Mouse (Mus musculus) C2C12 (cell line): ENCODE measurements around the gene Slc22a8. TPM values are rescaled to one million over a fixed set of nuclear protein-coding genes. Genes with fewer than 3 reads are reported as not detected.

Experiments
- H3K27me3 ChIP-seq: one replicate; pipeline ENCODE4 v1.6.1; 2011; ENCODE audit not compliant: control insufficient read depth, insufficient read depth, insufficient read length
- H3K36me3 ChIP-seq: one replicate; pipeline ENCODE4 v1.6.1; 2011; ENCODE audit not compliant: control insufficient read depth, insufficient read depth
- H3K4me3 ChIP-seq: one replicate; pipeline ENCODE4 v1.5.1; 2011; ENCODE audit warnings: mild to moderate bottlenecking, control low read depth; ENCODE audit not compliant: poor library complexity, insufficient read depth, severe bottlenecking
- H3K79me2 ChIP-seq: one replicate; pipeline ENCODE4 v1.6.1; 2011; ENCODE audit not compliant: control insufficient read depth, insufficient read depth
- H3K79me3 ChIP-seq: one replicate; pipeline ENCODE4 v1.6.1; 2011; ENCODE audit warnings: low read depth, control low read depth
- H3ac ChIP-seq: one replicate; pipeline ENCODE3; 2011; ENCODE audit warnings: low read depth; ENCODE audit not compliant: control insufficient read depth, insufficient read length
- CEBPB ChIP-seq: IDR thresholded peaks from one replicate; pipeline ENCODE4 v1.6.1; 2011; ENCODE audit warnings: low read depth, mild to moderate bottlenecking, control low read depth, moderate library complexity
- CTCF ChIP-seq: IDR thresholded peaks from one replicate; pipeline ENCODE4 v1.5.1; 2011; ENCODE audit not compliant: control insufficient read depth, insufficient read depth, insufficient read length
- FOSL1 ChIP-seq: IDR thresholded peaks from one replicate; pipeline ENCODE4 v1.8.0; 2011; ENCODE audit warnings: mild to moderate bottlenecking, low read length; ENCODE audit not compliant: poor library complexity, insufficient read depth, severe bottlenecking
- MAX ChIP-seq: IDR thresholded peaks from one replicate; pipeline ENCODE4 v1.6.1; 2011; ENCODE audit warnings: mild to moderate bottlenecking, control low read depth
- MYOD1 ChIP-seq: IDR thresholded peaks from one replicate; pipeline ENCODE4 v1.6.1; 2011; ENCODE audit warnings: low read depth; ENCODE audit not compliant: control insufficient read depth, insufficient read length
- MYOG ChIP-seq: IDR thresholded peaks from one replicate; pipeline ENCODE4 v1.6.1; 2011; ENCODE audit not compliant: control insufficient read depth, insufficient read length; ENCODE audit errors: extremely low read depth
- USF1 ChIP-seq: IDR thresholded peaks from one replicate; pipeline ENCODE4 v1.6.1; 2011; ENCODE audit warnings: low read depth, mild to moderate bottlenecking, control low read depth, moderate library complexity
- polyA plus RNA-seq: library from polyadenylated mRNA; unstranded; fragments of >200 nt; fragmentation: generic; extraction: Trizol; gene quantifications from one replicate; pipeline ENCODE4 v1.2.1, GENCODE M21; 2012; ENCODE audit warnings: missing spikeins

The Slc22a8 gene
- polyA plus RNA-seq, 1 experiment: not detected

- H3ac ChIP-seq: no peak overlapping the region
- TF ChIP-seq MAX: no peak
- no peak for TF ChIP-seq CEBPB
- no peak for TF ChIP-seq MYOG
- no peak for TF ChIP-seq MYOD1
- no peak for TF ChIP-seq CTCF
- TF ChIP-seq FOSL1: no peak
- TF ChIP-seq USF1: no peak
- H3K79me3 ChIP-seq: no peaks in the 10 kb centered on the region
- no peak overlapping the region for H3K4me3 ChIP-seq
- peaks cover 45% of the 10 kb centered on the region for H3K27me3 ChIP-seq
- no peaks in the 10 kb centered on the region for H3K79me2 ChIP-seq
- H3K36me3 ChIP-seq: no peaks in the 10 kb centered on the region
Observed at GRCm38 (mm10) chr19:8616314-8616713, 25.3 kb downstream of the Slc22a8 start.

DNA sequence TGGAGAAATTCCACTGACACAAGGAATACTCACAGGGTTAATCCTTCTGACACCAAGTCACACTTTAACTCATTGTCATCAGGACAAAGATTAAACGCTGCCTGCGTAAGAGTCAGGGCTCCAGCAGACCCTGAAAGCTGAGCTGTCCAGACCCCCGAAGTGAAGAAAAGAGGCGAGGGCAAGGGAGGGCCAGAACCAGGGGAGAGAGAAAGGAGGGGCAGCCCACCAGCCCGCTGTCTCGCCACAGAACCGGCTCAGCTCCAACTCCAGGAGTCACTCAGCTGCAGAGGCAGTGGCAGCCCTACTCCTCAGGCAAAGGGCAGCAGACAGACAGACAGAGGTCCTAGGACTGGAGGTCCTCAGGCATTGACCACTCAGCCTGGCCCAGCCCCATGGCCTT is 26.9 kb downstream of the Slc22a8 start, which contains the start of gene Slc22a6:
TSS of gene Slc22a6 (plus strand) at position 136 of the 400 bp plus-strand sequence.
- H3K4me3 ChIP-seq: no peak within 1 kb of the TSS
- H3ac ChIP-seq: no peak within 1 kb of the TSS
- no peaks in the 10 kb centered on the region for H3K36me3 ChIP-seq
- H3K27me3 ChIP-seq: peaks cover 45% of the 10 kb centered on the region
- H3K79me3 ChIP-seq: no peaks in the 10 kb centered on the region
- H3K79me2 ChIP-seq: no peaks in the 10 kb centered on the region
- TF ChIP-seq CTCF (no peak), FOSL1 (no peak), MAX (no peak), MYOD1 (no peak), USF1 (no peak), CEBPB (no peak), MYOG (no peak)

- Histone ChIP-seq H3K79me3 (no peaks in the 10 kb centered on the region), H3K79me2 (no peaks in the 10 kb centered on the region), H3ac (no peak overlapping the region), H3K4me3 (no peak overlapping the region), H3K36me3 (no peaks in the 10 kb centered on the region), H3K27me3 (peaks cover 44% of the 10 kb centered on the region)
- TF ChIP-seq MYOG (no peak), CTCF (no peak), MAX (no peak), USF1 (no peak), CEBPB (no peak), MYOD1 (no peak)
Observed at GRCm38 (mm10) chr19:8621098-8621497, 30.0 kb downstream of the Slc22a8 start.

DNA sequence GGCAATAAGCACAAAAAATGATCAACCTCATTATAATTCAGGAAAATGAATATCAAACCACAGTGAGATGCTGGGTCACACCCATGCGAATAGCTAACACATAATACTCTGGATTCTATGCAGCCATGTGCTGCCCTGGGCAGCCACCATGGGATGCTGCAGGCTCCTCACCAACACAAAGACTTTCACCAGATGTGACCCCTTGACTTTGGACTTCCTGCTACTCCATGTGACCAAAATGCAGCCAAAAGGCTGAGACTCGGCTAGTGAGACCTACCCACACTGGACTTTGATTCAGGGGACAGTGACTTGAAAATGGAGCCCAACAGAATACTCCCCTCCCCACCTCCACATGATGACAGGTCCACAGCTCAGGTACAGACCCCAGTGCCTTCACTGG is 39.2 kb downstream of the Slc22a8 start:
- H3ac ChIP-seq: no peak overlapping the region
- peaks cover 22% of the 10 kb centered on the region for H3K27me3 ChIP-seq
- H3K79me2 ChIP-seq: no peaks in the 10 kb centered on the region
- no peaks in the 10 kb centered on the region for H3K79me3 ChIP-seq
- H3K36me3 ChIP-seq: no peaks in the 10 kb centered on the region
- H3K4me3 ChIP-seq: no peak overlapping the region
- no peak for TF ChIP-seq USF1
- no peak for TF ChIP-seq CTCF
- no peak for TF ChIP-seq CEBPB
- TF ChIP-seq MYOG: no peak
- no peak for TF ChIP-seq FOSL1
- TF ChIP-seq MYOD1: no peak
- no peak for TF ChIP-seq MAX

DNA sequence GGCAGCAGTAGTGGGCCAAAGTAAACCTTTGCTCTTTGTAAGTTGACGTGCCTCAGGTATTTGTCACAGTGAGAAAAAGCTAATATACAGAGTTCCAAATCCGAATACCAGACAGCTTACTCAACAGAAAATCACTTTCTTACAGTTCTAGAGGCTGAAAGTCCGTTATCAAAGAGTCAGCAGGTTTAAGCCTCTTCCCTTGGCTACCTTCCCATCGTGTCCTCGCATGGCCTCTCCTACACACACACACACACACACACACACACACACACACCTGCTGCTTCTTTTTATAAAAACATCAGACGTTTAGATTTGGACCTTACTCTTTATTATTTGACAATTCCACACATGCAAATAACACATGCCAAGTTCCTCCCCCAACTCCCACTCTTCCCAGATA is 39.8 kb downstream of the Slc22a8 start:
- Histone ChIP-seq H3ac (no peak overlapping the region), H3K36me3 (no peaks in the 10 kb centered on the region), H3K79me2 (no peaks in the 10 kb centered on the region), H3K27me3 (peaks cover 16% of the 10 kb centered on the region), H3K4me3 (no peak overlapping the region), H3K79me3 (no peaks in the 10 kb centered on the region)
- TF ChIP-seq FOSL1 (no peak), CTCF (no peak), USF1 (no peak), MYOG (no peak), MAX (no peak), CEBPB (no peak), MYOD1 (no peak)

DNA sequence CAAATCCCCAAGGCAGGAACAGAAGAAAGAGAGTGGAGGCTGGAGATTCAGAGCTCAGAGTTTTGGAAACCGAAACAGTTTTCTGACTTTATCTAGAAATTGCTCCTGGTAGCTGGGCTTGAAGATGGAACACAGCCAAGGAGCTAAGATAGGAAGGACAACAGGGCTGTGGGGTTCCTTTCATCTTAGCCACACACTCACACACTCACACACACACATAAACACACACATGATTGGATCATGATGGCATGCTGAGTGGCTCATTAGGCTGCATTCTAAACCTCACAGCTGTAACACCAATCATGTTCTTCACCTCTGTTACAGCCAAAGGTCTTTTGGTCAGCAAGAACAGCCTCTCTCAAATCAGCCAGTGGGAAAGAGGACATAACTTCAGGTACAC is 41.0 kb downstream of the Slc22a8 start:
- H3ac ChIP-seq: no peak overlapping the region
- H3K4me3 ChIP-seq: no peak overlapping the region
- no peaks in the 10 kb centered on the region for H3K79me2 ChIP-seq
- H3K79me3 ChIP-seq: no peaks in the 10 kb centered on the region
- TF ChIP-seq MYOD1: no peak
- TF ChIP-seq USF1: no peak
- no peak for TF ChIP-seq MAX
- TF ChIP-seq MYOG: no peak
- TF ChIP-seq CEBPB: no peak
- TF ChIP-seq FOSL1: no peak
- TF ChIP-seq CTCF: no peak
- no peaks in the 10 kb centered on the region for H3K36me3 ChIP-seq
- peaks cover 9% of the 10 kb centered on the region for H3K27me3 ChIP-seq
